Mouse (Mus musculus) ovary, adult 18-20 months (tissue): ENCODE results near the gene N4bp2.

Source experiments
- DNase-seq: peaks from one replicate; pipeline ENCODE4 v3.0.0; 2022; ENCODE audit warnings: low spot score, mixed read lengths

Gene N4bp2

DNA sequence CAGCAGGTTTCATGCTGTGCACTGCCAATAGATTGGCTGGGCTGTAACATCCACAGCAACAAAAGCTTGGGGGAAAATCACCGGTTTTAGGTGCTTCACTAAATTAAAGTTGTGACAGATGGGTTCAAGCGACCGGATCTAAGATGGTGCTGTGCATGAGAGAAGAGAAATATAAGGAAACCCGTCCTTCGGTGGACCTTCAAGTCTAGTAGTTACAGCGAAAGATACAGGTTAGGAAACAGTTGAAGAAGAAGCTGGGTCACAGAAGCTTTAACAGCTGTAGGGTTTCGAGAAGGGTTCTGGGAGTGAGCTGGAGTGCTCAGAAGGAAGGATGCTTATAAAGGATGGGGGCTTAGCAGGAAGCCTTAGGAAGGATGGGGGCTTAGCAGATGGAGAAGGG, 101.2 kb downstream of the N4bp2 start:
- DNase-seq = no peak

- DNase-seq = no peak
Observed at GRCm38 (mm10) chr5:65864946-65865345, 101.6 kb downstream of the N4bp2 start.

DNA sequence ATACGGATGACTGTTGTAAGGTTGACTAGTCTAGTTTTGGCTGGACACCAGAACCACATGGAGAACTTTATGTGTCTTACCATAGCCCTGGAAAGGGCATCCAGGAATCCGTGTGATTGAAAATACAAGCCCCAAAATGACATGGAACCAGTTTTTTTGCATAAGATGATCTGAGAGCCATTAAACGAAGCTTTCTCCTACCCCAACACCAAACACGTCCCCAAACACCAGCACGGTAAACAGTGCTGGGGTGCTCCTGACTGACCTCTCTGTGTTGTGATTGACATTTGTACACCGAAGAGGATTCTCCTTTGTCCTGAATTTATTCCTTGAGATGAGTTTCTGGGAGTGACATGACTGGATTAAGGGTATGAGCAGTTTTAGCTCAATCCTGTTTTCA, 103.3 kb downstream of the N4bp2 start:
- DNase-seq = no peak

- no peak for DNase-seq
Observed at GRCm38 (mm10) chr5:65867380-65868116, 104.2 kb downstream of the N4bp2 start.

GRCm38 (mm10) chr5:65868419-65868818, 105.1 kb downstream of the N4bp2 start:
- DNase-seq = no peak

DNA sequence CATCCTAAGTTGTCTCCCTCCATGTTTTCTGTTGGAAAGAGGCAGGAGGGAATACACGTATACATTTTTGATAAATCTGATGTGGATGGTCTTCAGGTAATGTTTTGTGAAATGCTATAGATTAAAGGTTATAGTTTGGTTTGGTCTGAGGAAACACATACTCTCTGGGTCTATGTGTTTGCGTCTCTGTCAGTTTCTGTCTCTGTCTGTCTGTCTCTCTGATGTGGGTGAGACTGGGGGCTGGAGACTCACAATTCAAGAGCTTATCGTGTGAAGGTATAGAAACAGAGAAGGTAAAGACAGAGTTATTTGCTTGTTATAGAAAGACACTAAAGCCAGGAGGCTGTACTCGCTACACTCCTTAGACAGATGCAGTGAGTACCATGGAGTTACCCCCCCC, 106.3 kb downstream of the N4bp2 start:
- DNase-seq = no peak

DNA sequence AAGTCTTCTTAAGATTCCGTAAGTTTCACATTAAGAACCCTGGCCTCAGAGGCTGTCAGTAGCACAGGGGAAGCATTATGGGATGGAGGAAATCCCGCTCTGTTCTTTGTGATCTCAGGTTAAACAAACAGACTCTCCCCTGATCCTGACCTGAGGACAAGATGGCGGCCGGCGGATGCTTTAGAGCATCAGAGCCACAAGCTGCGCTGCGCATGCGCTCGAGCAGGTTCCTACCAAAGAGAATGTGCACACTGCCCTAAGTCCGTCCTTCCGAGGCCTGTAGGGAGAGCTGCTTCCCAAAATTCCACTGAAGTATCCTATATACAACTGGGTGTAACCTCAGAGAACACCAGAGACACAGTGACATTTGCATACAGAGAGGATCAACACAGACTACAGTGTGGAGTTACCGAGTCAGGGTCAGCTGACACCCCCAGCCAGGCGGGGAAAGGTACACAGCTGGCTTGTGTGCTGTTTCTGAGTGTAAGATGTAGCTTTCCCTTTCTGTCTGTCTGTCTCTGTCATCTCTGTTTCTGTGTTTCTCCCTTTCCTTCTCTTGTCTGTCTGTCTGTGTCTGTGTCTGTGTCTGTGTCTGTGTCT, 108.1 kb downstream of the N4bp2 start:
- DNase-seq = no peak

DNA sequence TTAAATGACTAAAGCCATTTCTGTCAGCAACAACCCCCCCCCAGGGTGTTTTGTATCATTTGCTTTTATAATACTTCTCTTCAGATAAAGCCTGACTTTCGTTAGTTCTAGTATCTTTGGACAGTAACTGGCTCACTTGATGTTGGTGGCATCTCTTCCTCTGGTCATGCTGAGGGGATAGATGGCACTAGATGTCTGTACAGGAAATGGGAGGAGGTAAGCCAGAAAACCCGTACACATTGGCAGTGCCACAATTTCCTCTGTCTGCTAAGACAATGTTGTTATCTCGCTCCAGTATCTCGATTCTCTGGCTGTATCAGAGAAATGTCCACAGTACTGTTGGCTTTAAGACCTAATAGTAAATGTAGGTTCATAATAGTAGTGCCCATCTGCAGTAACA, 109.9 kb downstream of the N4bp2 start:
- DNase-seq = no peak

- DNase-seq = no peak
Observed at GRCm38 (mm10) chr5:65875269-65875668, 111.9 kb downstream of the N4bp2 start.

- no peak for DNase-seq
Observed at GRCm38 (mm10) chr5:65878367-65878766, 115.0 kb downstream of the N4bp2 start.
